Mouse (Mus musculus) heart, postnatal 10 days (tissue): ENCODE data around the gene Nkx1-1. TPM values are rescaled to one million over a fixed set of nuclear protein-coding genes. Genes with fewer than 3 reads are reported as not detected.

Experiments
- DNase-seq, 2 experiments: peaks; one replicate each; pipeline ENCODE4 v3.0.0; 2021
- intact Hi-C: fragments of 180-260 bp; cut with DNase I; formaldehyde crosslinking; loops from one replicate; pipeline ENCODE4 v1.15.1; 2025
- total RNA-seq, 2 experiments: library from RNA; stranded (reverse); gene quantifications; 2 replicates each; pipeline ENCODE4 v1.2.3; 2021

Nkx1-1 gene
- total RNA-seq, 2 experiments from 2014 or later: not detected

DNA sequence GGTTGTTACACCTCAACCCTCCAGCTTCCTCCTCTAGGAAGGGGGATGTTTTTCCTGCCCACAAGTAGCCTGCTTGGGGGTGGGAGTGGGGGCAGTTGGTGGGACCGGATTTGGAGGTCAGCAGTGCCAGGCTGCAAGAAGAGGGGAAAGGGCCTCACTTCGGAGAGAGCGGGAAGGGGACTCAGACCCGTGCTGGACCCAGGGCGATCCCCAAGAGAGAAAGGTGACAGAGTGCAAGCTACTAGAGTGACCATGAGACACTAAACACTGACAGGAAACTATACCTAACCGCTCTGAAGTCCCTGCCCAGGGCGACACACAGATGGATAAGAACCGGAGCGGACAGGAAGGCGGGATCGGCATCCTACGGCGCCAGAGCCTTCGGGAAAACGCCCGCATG is 3.7 kb downstream of the Nkx1-1 start:
- intact Hi-C loops: no loop called here
- no peak for DNase-seq

GRCm38 (mm10) chr5:33427461-33427860 is 6.3 kb downstream of the Nkx1-1 start:
- intact Hi-C loops: no loop called here
- no peak for DNase-seq

DNA sequence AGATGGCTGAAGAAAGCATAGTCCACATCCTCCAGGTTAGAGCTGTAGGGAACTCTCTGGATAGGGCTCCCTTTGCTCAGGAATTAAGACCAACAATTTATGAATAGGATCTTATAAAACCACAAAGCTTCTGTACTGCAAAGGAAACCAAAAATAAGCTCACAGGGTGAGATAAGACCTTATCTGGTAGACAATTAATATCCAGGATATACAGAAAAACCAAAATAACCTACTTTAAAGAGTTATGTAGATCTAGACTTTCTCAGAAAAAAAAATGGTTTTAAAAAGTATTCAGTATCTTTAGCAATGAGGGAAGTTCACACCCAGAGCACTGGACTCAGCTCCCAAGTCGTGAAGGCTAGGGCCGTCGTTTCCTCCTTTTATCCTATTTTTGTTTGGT is 13.5 kb downstream of the Nkx1-1 start:
- intact Hi-C loops: no loop called here
- no peak for DNase-seq

DNA sequence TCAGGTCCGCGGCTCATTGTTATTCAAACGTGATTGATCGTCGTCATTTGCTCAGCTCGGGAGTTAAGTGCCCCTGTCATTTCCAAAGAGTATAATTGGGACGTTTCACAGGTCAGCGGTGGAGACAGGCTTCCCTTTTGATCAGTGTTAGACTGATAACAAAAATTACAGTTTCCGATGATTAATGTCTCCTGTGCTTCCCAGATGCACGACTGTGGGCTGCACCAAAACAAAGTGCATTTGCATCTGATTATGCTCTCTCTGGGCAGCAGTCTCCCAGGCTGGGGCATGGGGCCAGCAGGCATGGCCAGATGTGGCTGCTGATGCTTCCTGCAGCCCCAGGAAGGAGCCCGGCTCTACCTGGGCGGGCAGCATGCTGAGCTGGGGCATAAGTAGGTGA is 33.0 kb downstream of the Nkx1-1 start:
- no peak for DNase-seq
- intact Hi-C loops: no loop called here

DNA sequence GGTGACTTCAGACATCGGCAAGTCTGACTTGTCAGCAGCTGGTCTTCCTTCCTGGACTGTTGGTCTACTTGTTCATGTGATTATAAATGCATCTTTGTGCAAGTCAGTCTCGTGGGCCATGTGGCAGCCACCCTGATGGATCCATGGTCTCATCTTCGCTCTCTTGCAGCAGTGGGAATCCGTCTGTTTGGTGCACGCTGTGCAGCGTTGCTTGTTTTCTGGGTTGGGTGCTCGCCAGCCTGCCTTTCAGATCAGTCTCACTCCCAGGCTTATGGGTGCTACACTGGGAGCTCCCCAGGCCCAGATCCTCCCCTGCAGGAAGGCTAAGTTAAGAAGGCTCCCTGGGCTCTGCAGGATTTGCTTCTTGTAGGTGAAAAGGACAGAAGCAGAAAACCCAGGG is 36.9 kb downstream of the Nkx1-1 start:
- intact Hi-C loops: no loop called here
- DNase-seq: no peak

- DNase-seq: no peak
- intact Hi-C loops: no loop called here
Observed at GRCm38 (mm10) chr5:33395693-33396092, 38.1 kb downstream of the Nkx1-1 start.

GRCm38 (mm10) chr5:33393803-33394202 is 40.0 kb downstream of the Nkx1-1 start:
- intact Hi-C loops: loop anchor here (1.0 kb wide), 4 partner anchors 49 to 195 kb away; no protein-coding TSS in a partner anchor

GRCm38 (mm10) chr5:33387550-33387949 is 46.2 kb downstream of the Nkx1-1 start:
- intact Hi-C loops: no loop called here
- DNase-seq: no peak

More at GRCm38 (mm10) chr5:33393803-33394202, 40.0 kb downstream of the Nkx1-1 start:
- DNase-seq: peak; percentile 85 to 88

Other genes starting within 250 kb of the Nkx1-1 start
- 10 to 100 TPM; 19.0 to 43.7 TPM for gene Spon2, start 215.5 kb downstream of the Nkx1-1 start, total RNA-seq
- 100 to 1,000 TPM; 236 to 245 TPM for gene Ctbp1, start 159.0 kb downstream of the Nkx1-1 start, total RNA-seq
- gene Maea, start 98.5 kb downstream of the Nkx1-1 start, total RNA-seq: 100 to 1,000 TPM; 125 to 126 TPM
- 1 to 10 TPM; 6.0 to 6.6 TPM for gene Uvssa, start 55.4 kb downstream of the Nkx1-1 start, total RNA-seq
- gene Fam53a, start 195.7 kb upstream of the Nkx1-1 start, total RNA-seq: 10 to 100 TPM; 33.5 to 34.1 TPM
- gene Gm9903, start 195.9 kb upstream of the Nkx1-1 start, total RNA-seq: 1 to 10 TPM; 1.2 TPM
- gene Slbp, start 218.6 kb upstream of the Nkx1-1 start, total RNA-seq: 10 to 100 TPM; 27.6 to 29.5 TPM
- gene Tacc3, start 224.2 kb upstream of the Nkx1-1 start, total RNA-seq: 10 to 100 TPM; 16.8 to 20.7 TPM
- gene Tmem129, start 224.4 kb upstream of the Nkx1-1 start, total RNA-seq: 10 to 100 TPM; 16.5 to 20.8 TPM